ENCODE assay signal across 8 mouse cellular contexts in genomic region chr13:48227712-48228111, GRCm38 (mm10). TPM values are rescaled to one million over a fixed set of nuclear protein-coding genes. Genes with fewer than 3 reads are reported as not detected.
DNase-seq lines count a peak whose midpoint lies in the region; ATAC-seq and TF ChIP-seq lines count a peak whose summit lies in the region.

No protein-coding gene starts in this region.

- under 1% methylated on average over 38 of the region's 38 CpGs for WGBS in hindbrain, postnatal 0 days

- peak overlapping the region; percentile 38 for H3K4me3 ChIP-seq in hindbrain, postnatal 0 days (ENCODE audit: low read length)

- TF ChIP-seq CTCF in hindbrain, postnatal 0 days (IDR thresholded peaks at IDR 0.05; ENCODE audit: low read depth): no peak

- ATAC-seq in hindbrain, postnatal 0 days: peak; percentile 98

- peak; percentile 99 for DNase-seq in adrenal gland, adult 2 months
- peak; percentile 98 for DNase-seq in embryo, embryonic 10 days (ENCODE audit: low spot score)
- DNase-seq in gastrocnemius, postnatal 14 days: peak; percentile 97
- DNase-seq in hindbrain, postnatal 0 days (ENCODE audit: low spot score): peak; percentile 96
- DNase-seq in left cerebral cortex, adult 11 months (ENCODE audit: low spot score): peak; percentile 88
- peak; percentile 95 for DNase-seq in lung, postnatal 14 days
- peak; percentile 82 for DNase-seq in retina, postnatal 7 days (ENCODE audit: low read depth, low spot score)
- peak; percentile 97 for DNase-seq in urinary bladder, postnatal 14 days (ENCODE audit: low spot score)

- H3K4me2 ChIP-seq in hindbrain, postnatal 0 days (ENCODE audit: low read depth, low read length): peak overlapping the region; percentile 61

- peak overlapping the region; percentile 59 for H3K9ac ChIP-seq in hindbrain, postnatal 0 days (replicated peaks; ENCODE audit: low read length)

- intact Hi-C loops in gastrocnemius, postnatal 14 days (cut with DNase I; ENCODE audit: low total_unique reads): no loop called here

- no peaks in the 10 kb centered on the region for H3K9me3 ChIP-seq in hindbrain, postnatal 0 days (ENCODE audit: low read length)

- H3K27me3 ChIP-seq in hindbrain, postnatal 0 days (ENCODE audit: insufficient read depth, low read length): no peaks in the 10 kb centered on the region

- peak overlapping the region; percentile 91 for H3K27ac ChIP-seq in hindbrain, postnatal 0 days

- H3K4me1 ChIP-seq in hindbrain, postnatal 0 days (ENCODE audit: insufficient read depth, low read length): peaks cover 6% of the 10 kb centered on the region

- H3K36me3 ChIP-seq in hindbrain, postnatal 0 days (ENCODE audit: insufficient read depth, low read length): no peaks in the 10 kb centered on the region

RNA-seq across cellular contexts. Expression of gene Id4, which starts 33.3 kb away (rescaled TPM):
- 1 to 10 TPM in 1 of 2 experiments, under 1 TPM in 1; 0.86 to 3.1 TPM for total RNA-seq in adrenal gland, adult 2 months (2021)
- 1.3 and 2.3 TPM in 2 replicates for polyA plus RNA-seq in adrenal gland, adult 2 months (2012; rRNA removed)
- total RNA-seq in gastrocnemius, postnatal 14 days (2021): 1 to 10 TPM; 1.3 to 2.7 TPM
- total RNA-seq in hindbrain, postnatal 0 days (2014; rRNA removed): 66.3 and 67.8 TPM in 2 replicates
- polyA plus RNA-seq in hindbrain, postnatal 0 days (2015; fragmentation: Nextera tagmentation; extraction: Ambion mirVana): 60.6 and 65.6 TPM in 2 replicates

Comparison
In these comparisons a context has a peak if more than half of its experiments do, and no peak if none do; other contexts are left out.
1. Peak in every context shown above with its lines: DNase-seq, ATAC-seq, H3K4me3 ChIP-seq and H3K27ac ChIP-seq.
2. RNA of gene Id4, which starts 33.3 kb away (total RNA-seq): 66.3 to 67.8 TPM in hindbrain, postnatal 0 days; 0.86 to 3.1 TPM in adrenal gland, adult 2 months and 1.3 to 2.7 TPM in gastrocnemius, postnatal 14 days; every median in the first group is over 10 times any median in the second.